Mouse (Mus musculus) heart, embryonic 11.5 days (tissue): Measurements from ENCODE around the gene AI854703. TPM values are rescaled to one million over a fixed set of nuclear protein-coding genes. Genes with fewer than 3 reads are reported as not detected.
A peak's percentile ranks its signal among the peaks of the same experiment; 100 is the strongest.
"Not testable (repeated sequence)": the region's sequence is repeated elsewhere in the genome, so short reads cannot be mapped to it uniquely, and the experiment has no call there.

Experiments
- ATAC-seq: fragments of 200-750 bp; cut with Nextera tagmentation; replicated peaks from 2 replicates; pipeline ENCODE4 v1.8.0; 2017; ENCODE audit warnings: moderate library complexity; ENCODE audit not compliant: insufficient number of reproducible peaks, low FRiP score, low TSS enrichment
- H3K27ac ChIP-seq: fragments of 300-500 bp; sonication (generic); 2 replicates; pipeline ENCODE4 v1.5.1; 2014; ENCODE audit warnings: mild to moderate bottlenecking, low read depth, low read length
- H3K27me3 ChIP-seq: fragments of 300-500 bp; sonication (generic); 2 replicates; pipeline ENCODE4 v1.6.1; 2014; ENCODE audit warnings: mild to moderate bottlenecking, low read length, mixed read lengths; ENCODE audit not compliant: control insufficient read depth, insufficient read depth
- H3K36me3 ChIP-seq: fragments of 300-500 bp; sonication (generic); 2 replicates; pipeline ENCODE4 v1.6.1; 2014; ENCODE audit warnings: mild to moderate bottlenecking, low read length, moderate library complexity, mixed read lengths; ENCODE audit not compliant: control insufficient read depth, insufficient read depth
- H3K4me1 ChIP-seq: fragments of 300-500 bp; sonication (generic); 2 replicates; pipeline ENCODE4 v1.6.1; 2014; ENCODE audit warnings: low read length; ENCODE audit not compliant: control insufficient read depth, insufficient read depth
- H3K4me2 ChIP-seq: fragments of 300-500 bp; sonication (generic); 2 replicates; pipeline ENCODE4 v1.6.1; 2014; ENCODE audit warnings: mild to moderate bottlenecking, moderate library complexity
- H3K4me3 ChIP-seq: fragments of 300-500 bp; sonication (generic); 2 replicates; pipeline ENCODE4 v1.5.1; 2014; ENCODE audit warnings: low read depth, low read length
- H3K9ac ChIP-seq: fragments of 300-500 bp; sonication (generic); 2 replicates; pipeline ENCODE4 v1.6.1; 2014; ENCODE audit warnings: mild to moderate bottlenecking, low read depth, low read length, moderate library complexity
- H3K9me3 ChIP-seq: fragments of 300-500 bp; sonication (generic); replicated peaks from 2 replicates; pipeline ENCODE4 v1.6.1; 2016; ENCODE audit warnings: low read length; ENCODE audit not compliant: control insufficient read depth
- WGBS: fragments of 180-500 bp; shearing (Covaris S2); extraction: QIAGEN DNeasy Blood & Tissue Kit; methylation state at CpG from one replicate; pipeline ENCODE4 v1.1.7; 2014; ENCODE audit not compliant: insufficient replicate concordance; 5-methylcytosine and 5-hydroxymethylcytosine counted together
- polyA plus RNA-seq: library from polyadenylated mRNA; unstranded; fragments of >200 nt; fragmentation: Nextera tagmentation; extraction: Ambion mirVana; gene quantifications from 2 replicates; pipeline ENCODE4 v1.2.1, GENCODE M21; 2014

AI854703 gene
- polyA plus RNA-seq, 1 experiment from 2014 or later: 0.66 TPM

DNA sequence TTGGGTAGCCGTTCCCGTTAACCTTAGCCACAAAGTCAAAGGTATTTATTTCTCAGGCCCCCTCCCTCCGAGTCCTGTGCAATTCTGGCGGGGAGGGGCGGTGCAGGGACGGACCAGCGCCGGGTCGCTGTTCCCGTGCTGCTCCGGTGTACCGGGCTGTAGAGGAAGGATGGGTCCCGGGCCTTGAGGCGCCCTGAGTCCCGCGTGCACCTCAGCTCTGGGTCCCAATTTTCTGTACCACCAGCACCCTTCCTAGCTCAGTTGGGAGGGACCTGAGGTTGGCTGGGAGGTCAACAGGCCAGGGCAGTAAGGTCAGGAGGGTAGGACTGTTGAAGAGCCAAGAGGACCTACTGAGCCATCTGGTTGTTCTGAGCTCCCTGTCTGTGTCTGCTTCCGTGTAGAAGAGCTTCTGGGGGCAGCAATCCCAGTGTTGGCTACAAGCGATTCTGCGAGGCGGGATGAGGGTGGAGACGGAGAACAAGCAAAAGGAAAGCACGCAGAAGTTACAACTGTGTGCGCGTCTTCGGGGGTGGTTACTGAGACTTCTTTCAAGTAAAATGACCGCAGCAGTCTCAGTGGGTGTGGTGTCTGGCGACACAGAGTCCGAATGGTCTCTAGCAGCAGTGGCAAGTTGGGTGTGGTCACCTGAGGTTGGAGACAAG is 24.4 kb upstream of the AI854703 start:
- peaks cover 28% of the 10 kb centered on the region for H3K36me3 ChIP-seq
- peak overlapping the region; percentile 54 for H3K4me3 ChIP-seq
- H3K4me1 ChIP-seq: peaks cover 6% of the 10 kb centered on the region
- no peaks in the 10 kb centered on the region for H3K27me3 ChIP-seq
- H3K27ac ChIP-seq: peak overlapping the region; percentile 2
- ATAC-seq: peak; percentile 71
- peaks cover 9% of the 10 kb centered on the region for H3K9me3 ChIP-seq
- peak overlapping the region; percentile 68 for H3K9ac ChIP-seq
- 2% methylated on average over 28 of the region's 28 CpGs for WGBS
- peak overlapping the region; percentile 63 for H3K4me2 ChIP-seq

DNA sequence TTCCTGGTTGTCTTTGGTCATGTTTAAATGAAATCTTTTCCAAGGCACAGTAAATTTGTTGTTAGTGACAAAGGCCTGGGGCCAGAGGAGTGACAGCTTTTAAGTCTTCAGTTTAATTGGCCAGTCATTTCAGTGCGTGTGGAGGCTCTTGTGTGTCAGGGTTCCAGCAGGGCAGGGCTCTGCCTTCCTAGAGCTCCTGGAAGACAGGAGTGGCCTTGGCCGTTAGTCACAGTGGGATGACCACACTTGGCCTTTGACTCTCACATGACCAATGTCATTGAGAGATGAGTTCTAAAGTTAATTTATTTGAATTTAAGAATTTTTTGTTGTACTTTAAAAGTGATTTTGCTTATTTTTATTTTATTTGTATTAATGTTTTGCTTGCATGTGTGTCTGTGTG is 18.4 kb upstream of the AI854703 start:
- no peak overlapping the region for H3K4me2 ChIP-seq
- no peak for ATAC-seq
- 73% methylated on average over 2 of the region's 2 CpGs for WGBS

DNA sequence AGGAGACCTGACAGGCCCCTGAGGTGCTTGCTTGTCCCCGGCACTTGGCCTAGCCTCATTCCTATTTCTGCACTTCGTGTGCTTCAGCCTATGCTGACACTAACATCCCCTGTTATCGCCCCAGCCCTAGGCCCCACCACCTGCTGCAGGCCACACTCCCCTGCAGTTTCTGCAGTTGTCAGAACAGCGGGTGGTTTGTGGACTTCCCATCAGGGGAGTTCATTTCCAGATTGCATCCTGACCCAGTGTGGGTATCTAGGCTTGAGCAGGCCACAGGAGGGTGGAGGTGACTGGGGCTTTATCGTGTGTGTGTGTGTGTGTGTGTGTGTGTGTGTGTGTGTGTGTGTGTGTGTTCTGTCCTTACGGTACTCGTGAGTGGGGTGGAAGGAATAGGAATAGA is 17.1 kb upstream of the AI854703 start:
- H3K4me3 ChIP-seq: no peak overlapping the region
- H3K36me3 ChIP-seq: no peaks in the 10 kb centered on the region
- H3K27me3 ChIP-seq: no peaks in the 10 kb centered on the region
- no peak for ATAC-seq
- H3K9me3 ChIP-seq: no peaks in the 10 kb centered on the region
- peaks cover 8% of the 10 kb centered on the region; the same call in 1 of the 2 replicates for H3K4me1 ChIP-seq
- WGBS: 33% methylated on average over 7 of the region's 7 CpGs
- no peak overlapping the region for H3K4me2 ChIP-seq
- 0 out of 2 replicates have a peak overlapping the region, but pooled peaks have one; percentile 10 for H3K9ac ChIP-seq
- no peak overlapping the region for H3K27ac ChIP-seq

More for the DNA sequence above, 18.4 kb upstream of the AI854703 start:
- Histone ChIP-seq H3K9ac (no peak overlapping the region), H3K36me3 (no peaks in the 10 kb centered on the region), H3K9me3 (no peaks in the 10 kb centered on the region), H3K4me1 (peaks cover 8% of the 10 kb centered on the region; the same call in 1 of the 2 replicates), H3K4me3 (no peak overlapping the region), H3K27ac (no peak overlapping the region), H3K27me3 (no peaks in the 10 kb centered on the region)

DNA sequence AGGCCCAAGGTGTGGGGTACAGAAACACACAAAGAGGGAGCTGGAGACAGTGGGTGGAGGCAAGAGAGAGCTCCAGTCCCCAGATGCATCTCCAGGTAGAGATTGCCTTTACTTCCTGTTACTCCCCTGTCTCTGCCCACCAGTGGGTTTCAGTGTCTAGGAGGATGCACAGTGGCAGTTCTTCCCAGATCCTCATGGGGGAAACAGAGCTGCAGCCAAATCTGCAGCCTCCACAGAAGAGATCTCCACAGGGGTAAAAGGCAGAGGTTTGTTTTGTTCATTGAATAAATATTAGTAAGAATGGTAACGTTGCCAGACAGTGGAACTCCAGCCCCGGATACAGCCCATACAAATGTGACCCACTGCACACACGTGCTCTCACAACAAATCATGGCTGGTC is 15.9 kb upstream of the AI854703 start:
- Histone ChIP-seq H3K9me3 (no peaks in the 10 kb centered on the region), H3K36me3 (no peaks in the 10 kb centered on the region), H3K4me2 (no peak overlapping the region), H3K27me3 (no peaks in the 10 kb centered on the region), H3K4me3 (no peak overlapping the region), H3K27ac (no peak overlapping the region), H3K9ac (no peak overlapping the region), H3K4me1 (peaks cover 8% of the 10 kb centered on the region; the same call in 1 of the 2 replicates)
- ATAC-seq: no peak
- whole genome bisulfite sequencing: 67% methylated on average over 3 of the region's 3 CpGs

DNA sequence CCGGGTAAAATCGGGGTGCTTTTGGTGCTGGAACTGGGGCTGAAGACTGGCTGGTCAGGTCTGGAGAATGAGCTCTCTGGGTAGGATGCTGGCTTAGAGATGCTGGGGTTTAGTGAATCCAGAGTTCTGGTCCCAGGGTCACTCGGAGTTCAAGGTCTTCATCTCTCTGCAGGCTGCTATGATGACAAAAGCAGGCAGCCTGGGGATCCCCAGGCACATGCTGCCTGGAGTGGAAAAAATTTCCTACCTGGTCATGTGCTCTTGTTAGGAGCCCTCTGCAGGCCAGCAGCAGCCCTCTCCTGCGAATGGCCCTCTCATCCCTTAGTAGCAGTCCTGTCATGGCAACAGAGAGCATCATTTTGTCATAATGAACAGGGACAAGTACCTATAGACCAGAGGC is 13.1 kb upstream of the AI854703 start:
- 75% methylated on average over 4 of the region's 4 CpGs for WGBS
- H3K9me3 ChIP-seq: no peaks in the 10 kb centered on the region
- peaks cover 8% of the 10 kb centered on the region; the same call in 1 of the 2 replicates for H3K4me1 ChIP-seq
- H3K9ac ChIP-seq: no peak overlapping the region
- H3K36me3 ChIP-seq: no peaks in the 10 kb centered on the region
- H3K27ac ChIP-seq: no peak overlapping the region
- H3K4me3 ChIP-seq: no peak overlapping the region
- no peak for ATAC-seq
- no peak overlapping the region for H3K4me2 ChIP-seq
- no peaks in the 10 kb centered on the region for H3K27me3 ChIP-seq

DNA sequence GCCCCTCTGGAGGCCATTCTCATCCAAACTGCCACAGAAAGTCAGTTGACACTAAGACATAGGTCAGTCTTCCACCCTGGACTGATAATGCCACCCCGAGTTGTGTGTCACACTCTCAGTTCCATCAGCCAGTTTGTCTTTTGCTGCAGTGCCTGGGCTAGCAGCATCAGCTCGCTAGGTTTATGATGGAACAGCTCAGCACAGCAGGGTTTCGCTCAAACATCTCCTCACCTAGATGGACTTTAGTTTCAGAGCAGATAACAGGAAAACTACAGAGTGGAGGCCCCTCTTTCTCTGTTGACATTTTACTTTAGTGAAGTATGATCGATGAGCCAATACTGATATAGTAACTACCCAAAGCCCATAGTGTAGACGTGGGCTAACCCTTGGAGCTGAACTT is 11.8 kb upstream of the AI854703 start:
- WGBS: 89% methylated on average over 5 of the region's 5 CpGs
- H3K9ac ChIP-seq: no peak overlapping the region
- no peaks in the 10 kb centered on the region for H3K27me3 ChIP-seq
- H3K4me1 ChIP-seq: no peaks in the 10 kb centered on the region
- no peak overlapping the region for H3K27ac ChIP-seq
- no peak for ATAC-seq
- H3K9me3 ChIP-seq: no peaks in the 10 kb centered on the region
- no peak overlapping the region for H3K4me2 ChIP-seq
- no peak overlapping the region for H3K4me3 ChIP-seq
- H3K36me3 ChIP-seq: peaks cover 6% of the 10 kb centered on the region; the same call in 1 of the 2 replicates

DNA sequence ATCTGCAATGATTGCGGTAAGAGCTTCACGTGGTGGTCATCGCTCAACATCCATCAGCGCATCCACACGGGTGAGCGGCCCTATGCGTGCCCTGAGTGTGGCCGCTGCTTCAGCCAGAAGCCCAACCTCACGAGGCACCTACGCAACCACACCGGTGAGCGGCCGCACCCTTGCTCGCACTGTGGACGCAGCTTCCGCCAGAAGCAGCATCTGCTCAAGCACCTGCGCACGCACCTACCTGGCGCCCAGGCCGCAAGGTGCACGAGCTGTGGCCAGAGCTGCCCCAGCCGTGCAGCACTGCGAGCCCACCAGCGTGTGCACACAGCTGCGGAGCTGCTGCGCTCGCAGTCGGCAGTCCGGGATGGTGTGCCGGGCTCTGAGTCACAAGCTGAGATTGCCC is 6.5 kb upstream of the AI854703 start:
- H3K9ac ChIP-seq: no peak overlapping the region

DNA sequence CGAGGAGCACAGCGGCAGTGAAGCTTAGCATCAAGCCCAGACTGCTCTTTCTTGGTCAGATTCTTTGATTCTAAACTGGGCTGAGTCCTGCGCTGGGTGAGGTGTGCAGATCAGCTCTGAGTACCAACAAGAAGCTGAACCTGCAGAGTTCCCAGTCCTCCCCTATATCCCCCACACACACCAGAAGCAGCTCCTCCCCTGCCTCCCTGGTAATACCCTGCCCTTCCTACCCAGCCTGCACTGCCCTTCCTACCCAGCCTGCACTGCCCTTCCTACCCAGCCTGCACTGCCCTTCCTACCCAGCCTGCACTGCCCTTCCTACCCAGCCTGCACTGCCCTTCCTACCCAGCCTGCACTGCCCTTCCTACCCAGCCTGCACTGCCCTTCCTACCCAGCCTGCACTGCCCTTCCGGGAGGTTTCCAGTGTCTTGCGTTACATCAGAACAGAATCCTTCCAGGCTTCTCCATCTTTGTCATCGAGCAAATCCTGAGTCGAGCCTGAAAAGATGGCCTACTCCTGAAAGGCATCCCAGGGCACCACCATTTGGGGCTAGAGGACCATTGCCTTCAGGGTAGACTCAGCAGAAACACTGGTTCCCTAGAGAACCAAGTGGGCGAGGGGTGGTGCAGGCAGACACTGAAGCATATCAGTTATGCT is 4.2 kb upstream of the AI854703 start:
- Histone ChIP-seq H3K36me3 (peaks cover 16% of the 10 kb centered on the region), H3K27me3 (peaks cover 14% of the 10 kb centered on the region)
- not testable (repeated sequence) for H3K4me3 ChIP-seq, H3K4me2 ChIP-seq, ATAC-seq, H3K9ac ChIP-seq, H3K27ac ChIP-seq, H3K4me1 ChIP-seq, H3K9me3 ChIP-seq
- WGBS: 83% methylated on average over 8 of the region's 8 CpGs

More for the DNA sequence above, 6.5 kb upstream of the AI854703 start:
- Histone ChIP-seq H3K4me1 (no peaks in the 10 kb centered on the region), H3K27me3 (no peaks in the 10 kb centered on the region; the same call in 1 of the 2 replicates), H3K36me3 (peaks cover 16% of the 10 kb centered on the region), H3K9me3 (no peaks in the 10 kb centered on the region), H3K27ac (no peak overlapping the region), H3K4me3 (no peak overlapping the region), H3K4me2 (no peak overlapping the region)
- WGBS: 85% methylated on average over 30 of the region's 30 CpGs
- ATAC-seq: no peak
